Mouse (Mus musculus) liver, postnatal 0 days (tissue): ENCODE measurements around the gene Unc93a2. TPM values are rescaled to one million over a fixed set of nuclear protein-coding genes. Genes with fewer than 3 reads are reported as not detected.

Experiments
- polyA plus RNA-seq: library from polyadenylated mRNA; unstranded; fragments of >200 nt; fragmentation: Nextera tagmentation; extraction: Ambion mirVana; gene quantifications from 2 replicates; pipeline ENCODE4 v1.2.1, GENCODE M21; 2015

The Unc93a2 gene
- polyA plus RNA-seq, 1 experiment from 2014 or later = 3.3 TPM

Other genes starting within 250 kb of the Unc93a2 start
- 1.2 and 1.5 TPM in 2 replicates for gene Rps6ka2, start 215.3 kb downstream of the Unc93a2 start, polyA plus RNA-seq
- not detected in 2 replicates for gene Tcp10a, start 60.8 kb downstream of the Unc93a2 start, polyA plus RNA-seq
- not detected in 2 replicates for gene Ttll2, start 32.8 kb downstream of the Unc93a2 start, polyA plus RNA-seq
- 0.13 TPM in 1 of 2 replicates, not detected in the other for gene Gm49630, start 13.5 kb downstream of the Unc93a2 start, polyA plus RNA-seq